28 mouse cellular contexts compared by ENCODE assay signal in the genomic region with DNA sequence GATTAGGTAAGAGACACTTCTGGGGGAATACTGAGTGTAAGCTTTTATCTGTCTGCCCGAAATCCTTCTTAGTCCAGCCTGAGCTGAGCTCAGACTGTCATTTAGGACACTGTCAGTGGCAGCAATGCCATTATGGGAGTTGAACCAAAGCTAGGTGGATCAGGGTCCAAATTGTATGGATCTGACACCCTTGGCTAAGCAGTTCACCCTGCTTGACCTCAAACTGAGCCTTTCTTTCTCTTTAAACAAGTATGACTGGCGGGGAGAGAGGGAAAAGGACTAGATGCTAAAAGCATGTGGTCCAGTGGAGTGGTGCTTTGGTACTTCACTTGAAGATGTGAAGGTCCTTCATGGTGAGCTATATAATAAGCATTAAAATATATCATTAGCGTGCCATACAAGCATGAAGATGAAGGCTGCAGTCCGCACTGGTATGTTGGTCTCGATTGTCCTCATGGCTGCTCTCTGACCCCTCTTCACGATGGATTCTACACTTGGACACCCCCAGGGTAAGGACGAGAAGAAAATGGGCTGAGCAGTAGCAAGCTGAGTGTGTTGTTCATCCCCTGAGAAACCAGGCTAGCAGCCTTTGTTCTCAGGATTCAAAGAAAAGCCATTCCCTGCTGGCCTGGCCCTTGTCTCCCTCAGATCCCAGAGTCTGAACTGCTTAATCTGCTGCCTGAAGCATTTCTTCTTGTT.
A peak's percentile ranks its signal among the peaks of the same experiment; 100 is the strongest.
DNase-seq lines count a peak whose midpoint lies in the region; ATAC-seq lines count a peak whose summit lies in the region.
"Had no signal": no experiment of that assay in that cellular context is flagged by ENCODE, and none has a peak within 500 bp of the region (broad histone marks: within the 10 kb centered on the region; RNA-seq: fewer than 3 reads in every experiment).

No protein-coding gene starts in this region.

- peak; percentile 57; the same call in 1 of the 2 replicates for ATAC-seq in forebrain, embryonic 11.5 days (replicated peaks; ENCODE audit: low FRiP score)
- no peak for ATAC-seq in forebrain, embryonic 13.5 days
- no peak for ATAC-seq in midbrain, embryonic 14.5 days (ENCODE audit: low FRiP score, low TSS enrichment)
- no peak for ATAC-seq in hindbrain, embryonic 12.5 days (ENCODE audit: low FRiP score)
- ATAC-seq: Patski had no signal

- H3K4me1 ChIP-seq in forebrain, embryonic 11.5 days (replicated peaks; ENCODE audit: control insufficient read depth, insufficient read depth, low read length), result no peaks in the 10 kb centered on the region
- no peaks in the 10 kb centered on the region for H3K4me1 ChIP-seq in forebrain, embryonic 13.5 days
- no peaks in the 10 kb centered on the region for H3K4me1 ChIP-seq in midbrain, embryonic 14.5 days (ENCODE audit: control insufficient read depth, insufficient read depth, low read length)
- H3K4me1 ChIP-seq in hindbrain, embryonic 12.5 days, result no peaks in the 10 kb centered on the region
- H3K4me1 ChIP-seq: embryonic facial prominence, embryonic 12.5 days; hindbrain, embryonic 15.5 days; limb, embryonic 13.5 days; lung, embryonic 15.5 days; neural tube, embryonic 13.5 days had no signal

- no peak for DNase-seq in forebrain, embryonic 11.5 days (ENCODE audit: low spot score)
- peak; percentile 13 for DNase-seq in embryo, embryonic 10 days (ENCODE audit: low spot score)
- DNase-seq in fat pad, adult 2 months (ENCODE audit: extremely low read depth, low read depth, low spot score), result peak; percentile 28
- DNase-seq in midbrain, embryonic 14.5 days, result peak; percentile 21
- DNase-seq in layer of hippocampus, postnatal 14 days (ENCODE audit: low spot score in 2 of 2), result no peak
- no peak for DNase-seq in spleen, postnatal 4 days (ENCODE audit: low spot score in 2 of 2)
- DNase-seq: adrenal gland, postnatal 10 days; cerebellum, adult 11 months; cerebellum, adult 9-10 months; cerebellum, postnatal 36 days; gastrocnemius, postnatal 14 days; heart, adult 18-20 months; heart, postnatal 4 days; kidney, adult 18-20 months; layer of hippocampus, adult 9-11 months; thymus, postnatal 14 days had no signal

- WGBS in forebrain, embryonic 11.5 days, result 25% methylated on average over 7 of the region's 7 CpGs
- WGBS in forebrain, embryonic 13.5 days, result 32% methylated on average over 7 of the region's 7 CpGs
- WGBS in midbrain, embryonic 14.5 days, result 15% methylated on average over 7 of the region's 7 CpGs
- 42% methylated on average over 7 of the region's 7 CpGs for WGBS in hindbrain, embryonic 12.5 days

- H3K36me3 ChIP-seq in forebrain, embryonic 11.5 days (ENCODE audit: control insufficient read depth, insufficient read depth, low read length), result no peaks in the 10 kb centered on the region
- H3K36me3 ChIP-seq in forebrain, embryonic 13.5 days (ENCODE audit: poor library complexity, severe bottlenecking), result no peaks in the 10 kb centered on the region
- no peaks in the 10 kb centered on the region for H3K36me3 ChIP-seq in midbrain, embryonic 14.5 days (ENCODE audit: control insufficient read depth, insufficient read depth, low read length)
- no peaks in the 10 kb centered on the region for H3K36me3 ChIP-seq in hindbrain, embryonic 12.5 days
- H3K36me3 ChIP-seq: embryonic facial prominence, embryonic 12.5 days; forebrain, embryonic 12.5 days; hindbrain, embryonic 15.5 days; limb, embryonic 13.5 days; lung, embryonic 15.5 days; neural tube, embryonic 13.5 days had no signal

- H3K4me3 ChIP-seq in forebrain, embryonic 11.5 days (ENCODE audit: low read depth, low read length), result no peak overlapping the region
- H3K4me3 ChIP-seq in forebrain, embryonic 13.5 days, result no peak overlapping the region
- no peak overlapping the region for H3K4me3 ChIP-seq in midbrain, embryonic 14.5 days (replicated peaks; ENCODE audit: low read depth, low read length)
- H3K4me3 ChIP-seq in hindbrain, embryonic 12.5 days, result no peak overlapping the region
- H3K4me3 ChIP-seq: embryonic facial prominence, embryonic 12.5 days; forebrain, embryonic 12.5 days; hindbrain, embryonic 15.5 days; limb, embryonic 13.5 days; lung, embryonic 15.5 days; neural tube, embryonic 13.5 days had no signal

- H3K4me2 ChIP-seq in forebrain, embryonic 11.5 days (ENCODE audit: low read depth, low read length, severe bottlenecking), result no peak overlapping the region
- no peak overlapping the region for H3K4me2 ChIP-seq in forebrain, embryonic 13.5 days
- H3K4me2 ChIP-seq in midbrain, embryonic 14.5 days (ENCODE audit: low read length), result no peak overlapping the region
- H3K4me2 ChIP-seq in hindbrain, embryonic 12.5 days (replicated peaks), result no peak overlapping the region
- H3K4me2 ChIP-seq: embryonic facial prominence, embryonic 12.5 days; forebrain, embryonic 12.5 days; heart, embryonic 11.5 days; hindbrain, embryonic 15.5 days; limb, embryonic 13.5 days; liver, embryonic 11.5 days; lung, embryonic 15.5 days; neural tube, embryonic 13.5 days had no signal

- no peaks in the 10 kb centered on the region for H3K27me3 ChIP-seq in forebrain, embryonic 11.5 days (ENCODE audit: control insufficient read depth, insufficient read depth, low read length)
- no peaks in the 10 kb centered on the region for H3K27me3 ChIP-seq in forebrain, embryonic 13.5 days
- no peaks in the 10 kb centered on the region for H3K27me3 ChIP-seq in midbrain, embryonic 14.5 days (ENCODE audit: control insufficient read depth, insufficient read depth, low read length)
- H3K27me3 ChIP-seq in hindbrain, embryonic 12.5 days, result no peaks in the 10 kb centered on the region
- H3K27me3 ChIP-seq: embryonic facial prominence, embryonic 12.5 days; forebrain, embryonic 12.5 days; hindbrain, embryonic 15.5 days; limb, embryonic 13.5 days; lung, embryonic 15.5 days; neural tube, embryonic 13.5 days; Patski had no signal

- H3K9me3 ChIP-seq in forebrain, embryonic 11.5 days (ENCODE audit: control insufficient read depth, low read length), result no peaks in the 10 kb centered on the region
- H3K9me3 ChIP-seq in forebrain, embryonic 13.5 days (replicated peaks), result no peaks in the 10 kb centered on the region
- H3K9me3 ChIP-seq in midbrain, embryonic 14.5 days (ENCODE audit: control insufficient read depth, low read length), result no peaks in the 10 kb centered on the region
- no peaks in the 10 kb centered on the region for H3K9me3 ChIP-seq in hindbrain, embryonic 12.5 days (replicated peaks)
- H3K9me3 ChIP-seq: embryonic facial prominence, embryonic 12.5 days; forebrain, embryonic 12.5 days; hindbrain, embryonic 15.5 days; limb, embryonic 13.5 days; lung, embryonic 15.5 days; neural tube, embryonic 13.5 days had no signal

- H3K9ac ChIP-seq in forebrain, embryonic 11.5 days (ENCODE audit: low read length), result no peak overlapping the region
- no peak overlapping the region for H3K9ac ChIP-seq in forebrain, embryonic 13.5 days
- no peak overlapping the region for H3K9ac ChIP-seq in midbrain, embryonic 14.5 days (replicated peaks; ENCODE audit: low read length)
- H3K9ac ChIP-seq in hindbrain, embryonic 12.5 days, result no peak overlapping the region
- H3K9ac ChIP-seq: embryonic facial prominence, embryonic 12.5 days; forebrain, embryonic 12.5 days; hindbrain, embryonic 15.5 days; limb, embryonic 13.5 days; lung, embryonic 15.5 days; neural tube, embryonic 13.5 days had no signal

- H3K27ac ChIP-seq in forebrain, embryonic 11.5 days (ENCODE audit: low read depth, low read length), result no peak overlapping the region
- no peak overlapping the region for H3K27ac ChIP-seq in forebrain, embryonic 13.5 days
- no peak overlapping the region for H3K27ac ChIP-seq in midbrain, embryonic 14.5 days (replicated peaks; ENCODE audit: low read depth, low read length)
- H3K27ac ChIP-seq in hindbrain, embryonic 12.5 days, result no peak overlapping the region
- H3K27ac ChIP-seq: embryonic facial prominence, embryonic 12.5 days; forebrain, embryonic 12.5 days; hindbrain, embryonic 15.5 days; kidney, postnatal 0 days; limb, embryonic 13.5 days; lung, embryonic 15.5 days; neural tube, embryonic 13.5 days had no signal

Comparison
In these comparisons a context has a peak if more than half of its experiments do, and no peak if none do; other contexts are left out.
1. DNase-seq: peak in embryo, embryonic 10 days (single experiment), fat pad, adult 2 months (single experiment) and midbrain, embryonic 14.5 days (single experiment); none in forebrain, embryonic 11.5 days (single experiment), layer of hippocampus, postnatal 14 days (0 of 2) and spleen, postnatal 4 days (0 of 2).